Mouse (Mus musculus) frontal cortex, postnatal 36 days (tissue): ENCODE data around the gene Rbms3.

ENCODE experiments used
- DNase-seq, 2 experiments: peaks; one replicate each; pipeline ENCODE4 v3.0.0; 2022; ENCODE audit warnings: low spot score in 2 of 2

The Rbms3 gene

DNA sequence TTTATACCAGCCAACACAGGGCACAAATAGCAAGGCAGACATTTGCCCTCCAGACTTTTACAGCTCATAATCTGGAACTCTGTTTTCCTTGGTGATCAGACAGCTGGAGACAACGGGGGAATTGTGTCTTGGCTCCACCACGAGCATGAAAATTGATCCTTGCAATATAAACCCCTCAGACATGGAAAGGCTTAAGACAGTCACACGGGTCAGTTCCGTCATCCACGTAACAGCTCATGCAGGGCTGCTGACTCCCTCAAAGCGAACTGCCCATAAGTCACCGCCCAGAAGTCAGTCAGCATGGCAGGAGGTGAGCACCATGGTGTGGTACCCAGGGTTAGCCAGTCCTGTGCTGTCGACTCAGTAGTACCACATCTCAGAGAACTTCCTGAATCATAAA is 794.8 kb downstream of the Rbms3 start:
- no peak for DNase-seq

DNA sequence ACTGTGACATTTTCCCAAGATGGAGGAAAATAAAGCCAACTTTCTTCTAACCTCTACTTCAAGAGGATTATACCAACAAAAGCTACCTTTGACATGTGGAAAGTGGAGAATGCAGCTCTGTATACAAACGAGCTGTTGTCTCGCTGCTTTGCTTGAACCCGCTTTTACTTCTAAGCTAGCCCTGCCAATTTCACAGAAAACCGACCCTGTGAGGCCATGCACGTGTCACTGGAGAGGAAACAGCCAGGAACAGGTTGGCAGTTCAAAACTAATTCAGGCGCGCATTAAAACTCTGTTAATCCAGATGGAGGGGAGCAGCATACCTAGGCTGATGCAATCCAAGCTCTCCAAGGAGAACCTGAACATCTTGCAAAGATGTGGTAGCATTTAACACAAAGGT is 796.0 kb downstream of the Rbms3 start:
- DNase-seq = no peak

DNA sequence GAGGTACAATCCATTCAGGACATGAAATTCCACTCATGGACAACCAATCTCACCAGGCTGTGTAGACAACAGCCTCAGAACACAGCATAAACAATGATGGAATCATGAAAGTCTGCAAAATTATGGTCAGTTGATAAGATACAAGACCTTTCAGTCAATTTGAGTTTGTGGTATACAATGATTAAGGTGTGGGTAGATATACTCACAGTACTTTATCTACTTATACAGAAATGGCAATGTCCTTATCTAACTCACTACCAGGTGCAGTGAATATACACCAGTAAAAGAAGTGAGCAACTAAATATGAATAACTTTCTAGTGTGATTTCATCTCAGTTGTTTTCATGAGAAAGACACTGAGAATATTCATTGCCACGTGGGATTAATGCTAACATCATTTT is 796.9 kb downstream of the Rbms3 start:
- no peak for DNase-seq

DNA sequence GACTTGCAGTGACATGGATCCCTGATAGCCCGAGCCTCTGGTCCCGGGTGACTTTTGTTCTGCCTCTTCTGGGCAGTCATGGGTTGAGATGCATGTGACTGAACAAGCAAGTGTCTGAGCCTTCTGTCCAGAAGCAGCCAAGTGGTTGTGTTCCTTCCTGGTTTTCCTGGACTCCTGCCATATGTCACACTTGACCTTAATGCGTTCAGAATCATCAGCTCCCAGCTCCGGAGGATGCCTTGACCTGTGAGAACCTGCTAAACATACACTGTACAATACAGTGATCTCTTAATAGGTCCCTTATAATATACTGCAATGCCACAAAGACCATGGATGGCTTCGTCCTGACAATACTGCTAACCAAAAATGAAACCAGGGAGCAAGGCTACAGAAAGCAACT is 798.3 kb downstream of the Rbms3 start:
- no peak for DNase-seq

DNA sequence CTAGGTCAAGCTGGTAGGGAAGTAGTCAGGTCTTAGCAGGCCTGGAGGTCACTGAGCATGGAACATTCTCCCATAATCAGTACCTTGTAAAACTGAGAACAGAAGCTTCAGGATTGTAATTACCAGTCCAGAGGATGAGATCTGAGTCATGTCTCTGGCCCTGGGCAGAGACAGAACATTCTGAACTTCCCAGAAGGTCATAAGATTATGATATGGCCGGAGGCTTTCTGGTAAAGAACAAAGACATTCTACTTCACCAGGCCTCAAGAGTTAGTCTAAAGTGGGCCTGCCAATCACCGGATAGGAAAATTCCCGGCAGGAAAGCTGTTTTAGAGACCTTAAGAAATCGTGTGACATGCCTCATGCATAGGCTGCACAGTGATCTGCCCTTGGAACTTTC is 799.8 kb downstream of the Rbms3 start:
- DNase-seq = no peak

DNA sequence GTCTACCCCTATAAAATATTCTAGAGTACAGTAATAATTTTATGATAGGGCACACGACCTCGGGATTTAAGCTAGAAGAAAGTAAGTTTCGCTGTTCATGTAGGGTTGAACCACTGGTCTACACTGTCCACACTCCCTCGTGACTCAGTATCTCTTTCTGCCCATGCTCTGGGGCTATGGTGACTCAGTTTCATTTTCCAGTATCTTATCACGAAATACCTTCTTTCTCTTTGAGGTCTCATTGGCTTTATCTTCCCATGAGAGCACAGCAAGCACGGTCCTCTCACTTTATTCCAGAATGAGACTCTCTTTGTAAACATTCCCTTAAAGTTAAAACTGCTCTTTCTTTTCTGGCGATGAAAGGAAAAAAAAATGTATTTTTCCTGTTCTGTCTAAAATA is 808.1 kb downstream of the Rbms3 start:
- no peak for DNase-seq

DNA sequence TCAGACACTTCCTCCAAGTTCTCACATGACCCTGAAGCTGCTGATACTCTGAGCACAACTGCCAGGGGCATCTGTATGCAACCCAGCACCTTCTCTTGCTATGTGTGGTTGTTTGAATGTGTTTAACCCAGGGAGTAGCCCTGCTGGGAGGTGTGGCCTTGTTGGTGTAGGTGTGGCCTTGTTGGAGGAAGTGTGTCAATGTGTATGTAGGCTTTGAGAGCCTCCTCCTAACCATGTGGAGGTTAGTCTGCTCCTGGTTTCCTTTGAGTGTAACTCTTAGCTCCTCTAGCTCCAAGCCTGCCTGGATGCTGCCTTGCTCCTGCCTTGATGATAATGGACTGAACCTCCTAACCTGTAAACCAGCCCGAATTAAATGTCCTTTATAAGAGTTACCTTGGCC is 812.5 kb downstream of the Rbms3 start:
- DNase-seq = no peak

DNA sequence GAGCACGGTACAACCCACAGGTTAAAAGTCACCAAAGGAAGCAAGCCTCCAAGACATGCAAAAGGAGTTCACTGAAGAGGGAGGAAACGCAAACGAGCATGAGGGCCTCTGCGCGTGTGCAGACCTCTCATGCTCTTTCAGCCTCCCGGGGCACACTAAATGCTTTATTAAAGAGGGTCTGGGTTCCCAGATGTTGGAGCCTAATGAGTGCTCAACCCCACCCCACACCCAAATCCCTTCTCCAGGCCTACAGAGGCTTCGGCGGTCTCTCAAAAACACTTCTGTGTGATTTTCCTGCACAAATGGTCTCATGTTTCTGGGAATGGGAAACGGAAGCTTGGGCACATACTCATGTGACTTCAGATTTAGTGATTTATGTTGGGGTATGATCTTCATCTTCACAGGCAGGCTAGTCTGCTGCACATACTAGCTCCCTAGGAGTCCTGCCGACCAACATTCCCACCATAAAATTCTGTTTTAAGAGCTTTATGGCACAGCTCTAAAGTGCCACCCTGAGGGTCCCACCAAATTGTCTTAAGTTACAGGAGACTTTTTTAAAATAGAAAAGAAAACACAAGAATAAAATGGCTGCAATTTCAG is 815.1 kb downstream of the Rbms3 start:
- no peak for DNase-seq

DNA sequence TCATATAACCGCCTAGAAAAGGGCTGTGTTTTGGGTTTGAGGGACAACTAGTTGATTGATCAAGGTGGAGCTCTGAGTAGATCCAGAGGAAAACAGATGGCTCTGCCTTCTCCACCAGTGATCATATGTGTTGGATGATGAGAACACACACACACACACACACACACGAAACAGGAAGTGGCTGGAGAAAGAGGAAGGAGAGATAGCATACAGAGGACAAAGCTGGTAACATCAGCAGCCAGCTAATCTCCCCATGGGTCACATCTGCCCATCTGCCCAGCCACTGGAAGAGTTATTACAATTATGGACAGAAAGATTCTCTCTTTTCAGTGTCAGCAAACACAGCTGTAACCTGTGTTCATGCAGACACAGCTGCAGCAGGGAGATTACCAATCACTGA is 816.3 kb downstream of the Rbms3 start:
- no peak for DNase-seq

DNA sequence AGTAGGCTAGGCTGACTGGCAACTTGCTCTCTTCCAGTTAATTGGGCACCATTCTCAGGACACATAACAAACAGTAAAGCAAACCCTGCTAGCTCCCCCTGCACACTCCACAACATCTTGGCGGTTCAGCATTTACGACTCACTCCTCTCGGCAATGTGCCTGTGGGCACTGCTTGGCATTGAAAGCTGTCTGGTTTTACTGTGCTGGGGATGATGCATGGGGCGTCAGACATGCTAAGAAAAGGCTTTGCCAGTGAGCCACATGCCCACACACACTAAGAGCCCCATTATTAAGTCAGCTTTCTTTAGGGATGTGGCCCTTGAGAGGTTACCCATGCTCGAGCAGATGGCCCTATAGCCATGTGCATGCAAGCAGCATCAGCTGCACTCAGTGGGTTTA is 820.5 kb downstream of the Rbms3 start:
- DNase-seq = no peak

DNA sequence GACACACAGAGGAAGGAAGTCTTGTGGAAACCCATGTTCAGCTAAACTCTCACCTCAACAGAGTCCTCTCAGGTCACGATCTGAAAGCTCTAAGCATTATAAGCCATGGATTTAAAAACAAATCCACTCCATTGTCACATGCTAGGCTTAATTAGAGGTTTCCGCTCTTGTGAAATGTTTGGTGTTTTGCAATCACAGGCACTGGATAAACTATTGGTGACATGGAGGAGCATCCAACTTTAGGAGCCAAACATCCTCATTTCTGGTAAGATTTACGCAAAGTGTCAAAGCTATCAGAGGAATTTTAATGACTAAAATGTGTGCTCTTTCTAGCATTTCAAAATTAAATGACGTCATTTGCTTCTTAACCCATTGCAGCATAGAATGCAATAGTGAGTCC is 821.3 kb downstream of the Rbms3 start:
- no peak for DNase-seq

DNA sequence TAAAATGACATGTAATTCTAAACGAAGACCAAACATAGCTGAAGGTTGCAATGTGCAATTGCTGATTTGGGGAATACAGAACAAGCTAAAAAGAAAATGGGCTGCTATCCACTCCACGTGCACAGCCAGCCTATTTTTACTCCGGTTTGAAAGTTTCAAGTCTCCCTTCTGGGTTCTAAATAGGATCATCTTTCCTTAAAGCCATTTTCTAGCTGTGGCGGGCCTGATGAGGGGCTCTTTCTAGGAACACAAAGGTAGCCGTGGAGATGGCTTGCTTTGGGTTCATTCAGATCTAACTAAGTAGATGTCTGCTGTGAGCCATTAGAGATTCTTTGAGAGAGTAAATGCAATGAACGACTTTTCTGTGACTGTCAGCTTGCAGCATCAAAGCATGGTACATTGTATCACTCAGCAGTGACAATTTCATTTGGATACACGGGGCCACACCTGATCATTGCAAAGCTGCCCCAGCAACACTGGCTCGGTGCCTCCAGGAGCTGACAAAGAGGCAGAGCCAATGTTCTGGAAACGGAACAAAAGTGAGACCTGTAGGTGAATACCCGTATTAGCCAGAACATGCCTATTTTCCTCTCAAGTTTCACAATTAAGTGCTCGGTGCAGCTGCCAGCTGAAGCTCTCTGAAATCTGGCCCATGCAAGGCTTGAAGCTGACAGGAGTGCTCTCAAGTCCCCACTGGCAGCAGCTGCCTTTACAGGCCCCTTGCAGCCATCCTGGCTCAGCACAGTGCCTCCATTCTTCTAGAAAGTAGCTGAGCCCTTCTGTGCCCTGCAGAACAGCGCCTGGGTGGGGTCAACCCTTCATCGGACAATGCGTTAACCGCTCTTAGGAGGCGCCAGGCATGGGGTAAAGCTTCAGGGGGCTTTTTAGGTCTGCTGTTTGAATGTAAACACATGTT is 822.3 kb downstream of the Rbms3 start:
- DNase-seq = no peak

DNA sequence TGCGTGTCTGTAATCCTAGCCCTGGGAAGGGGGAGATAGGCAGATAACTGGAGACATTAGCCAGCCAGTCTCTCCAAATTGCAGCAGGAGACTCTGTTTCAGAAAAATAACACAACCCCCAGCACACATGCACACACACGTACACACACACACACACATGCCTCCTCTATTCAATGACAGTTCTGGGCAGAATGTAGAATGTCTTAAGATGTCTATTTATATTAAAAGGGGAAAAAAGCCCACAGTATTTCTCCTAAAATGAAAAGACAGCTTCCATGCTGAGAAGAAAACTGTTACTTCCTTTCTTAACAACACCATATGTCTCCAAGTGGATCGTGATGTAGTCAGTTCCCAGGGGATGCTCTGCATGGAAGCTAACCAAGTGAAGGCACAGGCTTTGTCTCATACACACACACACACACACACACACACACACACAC is 826.4 kb downstream of the Rbms3 start:
- DNase-seq = no peak

DNA sequence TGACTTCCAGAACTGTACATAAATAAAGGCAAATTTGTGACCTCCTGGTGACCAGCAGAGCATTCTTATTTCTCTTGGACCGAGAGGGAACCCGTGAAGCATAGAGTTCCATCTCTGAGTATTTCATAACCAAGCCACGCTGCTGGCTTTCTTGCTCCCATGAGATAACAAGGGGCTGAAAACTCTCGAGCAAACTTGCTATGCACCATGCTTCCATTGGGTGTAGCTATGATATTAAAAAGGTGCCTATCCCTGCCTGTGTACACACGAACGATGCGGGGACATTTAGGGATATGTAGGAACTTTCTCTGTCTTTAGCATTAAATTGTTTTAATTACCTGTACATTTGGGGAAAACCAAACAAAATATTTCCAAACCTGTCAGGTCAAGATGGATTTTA is 827.1 kb downstream of the Rbms3 start:
- no peak for DNase-seq

DNA sequence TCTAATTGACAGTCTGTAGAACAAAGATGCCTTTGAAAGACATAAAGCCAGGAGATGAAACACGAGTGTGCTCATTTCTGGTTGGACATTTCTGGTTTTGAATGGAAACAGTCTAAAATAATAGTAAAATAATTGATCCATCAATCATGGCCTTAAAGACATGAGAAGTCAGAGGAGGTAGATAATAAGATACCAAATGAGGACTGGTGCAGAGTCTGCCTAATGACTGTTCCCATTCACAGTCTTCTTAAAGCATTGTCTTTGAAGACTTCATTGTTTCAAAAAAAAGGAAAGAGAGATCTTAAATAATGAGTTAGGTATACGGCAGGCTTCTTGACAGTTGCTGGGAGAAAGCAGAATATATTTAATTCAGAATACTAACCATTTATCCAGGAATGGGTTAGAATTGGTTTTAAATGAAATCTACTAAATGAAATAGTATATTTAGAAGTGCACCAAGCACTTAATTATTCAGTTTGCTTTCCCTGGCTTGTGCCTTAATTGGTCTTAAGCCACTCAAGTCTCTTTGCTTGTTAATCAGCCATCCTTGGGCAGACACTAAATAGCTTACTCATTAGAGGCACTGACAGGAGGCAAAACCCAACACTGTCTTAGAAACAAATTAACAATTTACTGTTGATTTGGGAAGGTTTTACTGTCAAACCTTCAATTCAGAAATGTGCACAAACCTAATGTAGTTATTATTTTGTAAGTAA is 834.3 kb downstream of the Rbms3 start:
- no peak for DNase-seq

DNA sequence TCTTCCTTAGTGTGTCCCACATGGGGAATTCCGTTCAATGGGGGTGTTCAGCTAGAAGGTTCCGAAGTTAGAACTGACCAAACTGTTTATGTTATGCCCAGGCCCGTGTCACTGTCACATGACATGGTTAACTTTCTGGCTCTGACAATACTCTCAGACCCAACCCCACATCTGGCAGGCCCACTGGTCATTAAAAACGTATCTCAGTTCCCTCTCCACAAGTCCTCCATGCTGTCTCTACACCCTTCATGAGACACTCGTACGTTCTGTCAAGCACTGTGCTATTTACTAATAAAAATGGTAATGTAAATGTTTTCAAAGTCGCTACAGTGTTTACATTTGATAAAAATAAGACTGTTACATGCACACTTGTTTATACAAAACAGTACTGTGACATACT is 837.9 kb downstream of the Rbms3 start:
- no peak for DNase-seq

DNA sequence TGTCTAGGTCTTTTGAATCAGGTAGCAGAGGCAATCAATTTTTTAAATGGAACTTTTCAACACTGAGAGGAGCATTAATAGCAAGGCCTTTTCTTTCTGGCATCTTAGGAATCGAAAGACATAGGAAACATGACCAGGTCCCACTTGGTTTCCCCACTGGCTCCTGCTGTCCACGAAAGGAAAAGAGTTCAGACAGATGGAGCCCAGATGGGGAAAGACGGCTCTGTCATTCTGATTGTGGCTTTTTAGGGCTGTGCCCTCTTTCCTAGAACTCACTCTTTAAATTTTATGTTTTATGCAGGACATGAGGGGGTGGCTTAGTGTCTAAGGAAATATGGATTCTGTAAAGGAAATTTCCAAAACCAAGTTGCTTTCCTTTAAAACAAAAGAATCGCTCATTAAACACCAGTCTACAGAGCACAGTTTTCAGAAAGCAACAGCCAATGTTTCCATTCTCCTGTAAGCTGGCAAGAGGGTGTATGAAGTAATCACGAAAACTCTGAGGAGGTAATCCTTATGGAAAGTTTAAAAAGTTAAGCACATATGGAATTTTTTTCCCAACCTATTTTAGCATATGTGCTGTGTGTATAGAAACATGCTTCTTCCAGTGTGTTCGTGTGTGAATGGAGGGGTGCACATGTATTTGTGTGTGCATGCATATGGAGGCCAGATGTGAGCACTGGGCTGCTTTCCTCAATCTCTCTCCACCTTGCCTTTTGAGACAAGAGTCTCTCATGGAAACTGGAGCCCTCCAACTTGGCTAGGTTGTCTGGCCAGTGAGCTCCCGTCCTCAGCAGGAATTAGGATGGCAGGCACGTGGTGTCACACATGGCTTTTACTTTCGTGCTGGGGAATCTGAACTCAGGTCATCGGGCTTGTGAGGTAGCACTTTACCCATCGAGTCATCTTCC is 843.3 kb downstream of the Rbms3 start:
- no peak for DNase-seq

DNA sequence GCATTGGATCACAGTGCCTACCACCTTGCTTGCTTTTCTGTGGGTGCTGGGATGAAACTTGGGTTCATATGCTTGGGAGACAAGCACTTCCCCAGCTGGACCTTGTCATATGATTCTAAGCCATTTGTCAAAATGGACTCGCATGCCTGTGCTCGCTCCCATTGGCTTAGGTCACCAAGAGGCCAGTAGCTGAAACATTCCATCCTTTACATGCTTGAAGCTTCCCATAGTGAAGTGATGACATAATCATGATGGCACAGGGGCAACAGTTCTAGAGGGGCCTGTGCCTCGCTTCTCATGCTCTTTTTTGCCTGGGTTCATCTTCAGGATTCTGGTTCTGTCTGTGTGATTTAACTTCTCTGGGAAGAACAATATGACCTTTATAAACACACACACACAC is 857.9 kb downstream of the Rbms3 start:
- DNase-seq = no peak

DNA sequence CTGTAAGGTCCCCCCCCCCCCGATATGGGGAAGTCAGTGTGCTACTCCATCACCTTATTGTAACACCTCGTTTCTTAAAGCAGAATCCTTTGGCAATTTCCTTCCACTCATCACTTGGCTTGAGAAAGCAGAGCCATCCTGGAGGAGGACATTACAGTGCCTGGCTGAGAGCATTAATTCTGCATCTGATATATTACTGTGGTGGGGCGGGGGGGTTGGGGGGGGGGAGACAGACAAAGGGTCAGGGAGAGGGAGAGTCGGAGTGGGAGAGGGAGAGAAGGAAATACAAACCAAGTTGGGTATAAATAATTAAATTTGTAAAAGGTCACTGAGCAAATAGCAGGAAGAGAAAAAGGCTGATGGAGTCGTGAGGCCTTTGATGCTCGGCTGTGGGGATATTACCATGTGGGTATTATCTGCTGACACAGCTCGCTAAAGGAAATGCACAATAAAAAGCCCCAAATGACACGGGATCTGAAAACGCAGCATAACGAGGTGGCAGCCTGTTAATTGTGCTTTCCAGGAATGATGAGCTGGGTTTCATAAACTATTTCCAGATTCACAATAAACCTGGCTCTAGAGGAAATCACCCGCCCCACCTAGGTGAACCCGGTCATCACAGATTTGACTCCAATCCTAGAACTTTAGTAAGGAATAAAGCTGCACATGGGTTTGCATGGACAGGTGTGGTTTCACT is 860.2 kb downstream of the Rbms3 start:
- no peak for DNase-seq

DNA sequence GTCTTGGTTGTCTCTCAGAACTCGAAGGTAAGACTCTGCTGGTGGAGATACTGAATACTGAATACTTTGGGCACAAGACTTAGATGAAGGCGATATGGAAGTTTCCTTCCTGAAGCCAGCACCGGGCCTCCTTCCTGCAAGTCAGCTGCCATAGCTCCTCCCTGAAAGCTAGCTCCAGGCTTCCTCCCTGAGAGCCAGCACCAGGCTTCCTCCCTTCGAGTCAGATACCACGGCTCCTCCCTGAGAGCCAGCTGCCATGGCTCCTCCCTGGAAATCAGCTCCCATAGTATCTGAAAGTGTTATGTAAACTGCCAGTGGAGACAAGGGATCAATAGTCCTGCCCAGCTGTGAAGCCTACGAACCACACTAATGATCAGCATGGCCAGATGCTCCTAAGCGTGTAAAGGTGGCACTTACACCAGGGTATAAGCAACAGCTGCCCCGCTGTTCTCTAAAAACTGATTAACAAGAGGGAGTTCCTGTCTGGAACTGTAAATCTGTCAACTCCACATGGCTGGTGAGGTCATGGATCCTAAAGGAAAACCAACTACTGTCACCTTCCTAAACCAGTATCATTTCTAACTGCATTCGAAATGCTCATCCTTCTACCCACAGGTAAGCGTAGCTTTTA is 867.2 kb downstream of the Rbms3 start:
- no peak for DNase-seq
